Mouse (Mus musculus) heart, postnatal 10 days (tissue): ENCODE data around the gene Pacrg. TPM values are rescaled to one million over a fixed set of nuclear protein-coding genes. Genes with fewer than 3 reads are reported as not detected.

ENCODE experiments used
- DNase-seq, 2 experiments: peaks; one replicate each; pipeline ENCODE4 v3.0.0; 2021
- intact Hi-C: fragments of 180-260 bp; cut with DNase I; formaldehyde crosslinking; loops from one replicate; pipeline ENCODE4 v1.15.1; 2025
- total RNA-seq, 2 experiments: library from RNA; stranded (reverse); gene quantifications; 2 replicates each; pipeline ENCODE4 v1.2.3; 2021

Gene Pacrg
- total RNA-seq, 2 experiments from 2014 or later, result 0.60 to 1.5 TPM

DNA sequence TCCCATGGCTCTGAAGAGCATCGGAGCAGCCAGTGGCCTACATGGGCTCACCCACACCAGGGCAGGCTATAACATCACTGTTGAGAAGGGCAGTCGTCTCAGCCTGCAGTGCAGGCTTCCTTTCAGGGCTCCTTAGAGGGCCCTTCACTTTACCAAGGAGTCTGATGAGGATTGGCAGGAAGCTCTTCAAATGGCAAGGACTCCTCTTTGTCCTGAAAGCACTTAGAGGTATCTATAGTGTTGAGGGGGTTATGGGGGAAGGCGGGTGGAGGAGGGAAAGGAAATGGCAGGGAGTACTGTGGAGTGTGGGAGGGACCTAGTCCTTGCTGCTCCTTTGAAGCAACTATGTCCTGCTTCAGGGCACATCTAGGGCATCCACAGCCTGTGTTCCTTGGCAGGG lies 375.4 kb downstream of the Pacrg start:
- DNase-seq, result no peak

GRCm38 (mm10) chr17:10463626-10464025 lies 376.5 kb downstream of the Pacrg start:
- intact Hi-C loops, result no loop called here

More for the DNA sequence above, 375.4 kb downstream of the Pacrg start:
- intact Hi-C loops, result no loop called here

DNA sequence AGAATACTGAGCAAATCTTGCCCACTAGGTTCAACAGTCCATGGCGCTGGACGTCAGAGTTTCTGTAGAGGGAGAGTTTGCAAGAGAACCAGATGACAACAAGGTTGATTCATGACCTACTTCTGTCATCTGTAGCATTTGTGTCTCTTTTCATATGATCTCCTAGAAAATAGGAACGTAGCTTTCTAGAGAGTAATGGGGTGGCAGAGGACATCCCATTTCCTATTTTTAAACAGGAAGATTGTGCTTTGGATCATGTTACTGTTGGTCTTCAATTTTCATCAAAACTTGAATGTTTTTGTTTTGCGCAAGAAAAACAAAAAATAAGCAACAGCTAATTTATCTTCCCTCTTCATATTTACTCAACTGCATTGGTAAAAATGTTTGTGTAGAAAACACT lies 379.2 kb downstream of the Pacrg start:
- intact Hi-C loops, result no loop called here
- no peak for DNase-seq

More at GRCm38 (mm10) chr17:10463626-10464025, 376.5 kb downstream of the Pacrg start:
- no peak for DNase-seq

DNA sequence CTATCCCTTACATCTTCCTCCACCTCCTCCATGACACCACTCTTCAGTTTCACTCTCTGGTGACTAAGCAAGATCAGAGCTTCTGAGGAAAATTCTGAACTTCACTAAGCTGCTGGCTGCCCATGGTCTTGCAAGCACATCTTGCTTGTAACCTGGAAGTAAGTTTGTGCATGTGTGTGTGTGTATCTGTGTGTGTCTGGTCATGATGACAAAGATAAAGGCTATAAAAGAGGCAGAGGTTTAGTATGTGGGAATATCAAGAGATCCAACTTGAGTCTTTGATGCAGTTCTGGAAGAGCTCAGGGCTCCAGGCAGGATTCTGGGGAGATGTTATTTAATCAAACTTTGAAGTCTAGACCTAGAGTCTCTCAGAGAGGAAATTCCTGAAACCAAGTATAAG lies 381.4 kb downstream of the Pacrg start:
- no peak for DNase-seq
- intact Hi-C loops, result no loop called here

DNA sequence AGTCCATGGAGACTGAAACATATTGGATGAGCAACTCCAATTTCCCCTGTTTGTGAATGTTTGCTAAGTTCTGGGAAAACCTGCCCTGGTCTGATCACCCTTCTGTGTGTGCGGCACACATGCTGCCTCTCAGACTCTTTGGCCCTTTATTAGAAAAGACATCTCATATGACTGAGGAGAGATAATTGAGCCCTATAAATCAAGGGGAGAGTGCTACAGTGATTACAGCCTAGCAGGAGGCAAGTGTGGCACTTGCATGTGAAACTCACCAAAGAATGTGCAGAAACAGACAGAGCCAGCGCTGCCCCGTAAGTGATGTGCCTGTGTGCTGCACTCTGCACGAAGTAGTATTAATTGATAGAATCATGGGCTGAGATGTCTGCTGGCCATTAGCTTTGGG lies 383.7 kb downstream of the Pacrg start:
- no peak for DNase-seq
- intact Hi-C loops, result no loop called here

GRCm38 (mm10) chr17:10455961-10456360 lies 384.1 kb downstream of the Pacrg start:
- DNase-seq, result no peak
- intact Hi-C loops, result no loop called here

- no peak for DNase-seq
- intact Hi-C loops, result no loop called here
Observed at GRCm38 (mm10) chr17:10454406-10454805, 385.7 kb downstream of the Pacrg start.

DNA sequence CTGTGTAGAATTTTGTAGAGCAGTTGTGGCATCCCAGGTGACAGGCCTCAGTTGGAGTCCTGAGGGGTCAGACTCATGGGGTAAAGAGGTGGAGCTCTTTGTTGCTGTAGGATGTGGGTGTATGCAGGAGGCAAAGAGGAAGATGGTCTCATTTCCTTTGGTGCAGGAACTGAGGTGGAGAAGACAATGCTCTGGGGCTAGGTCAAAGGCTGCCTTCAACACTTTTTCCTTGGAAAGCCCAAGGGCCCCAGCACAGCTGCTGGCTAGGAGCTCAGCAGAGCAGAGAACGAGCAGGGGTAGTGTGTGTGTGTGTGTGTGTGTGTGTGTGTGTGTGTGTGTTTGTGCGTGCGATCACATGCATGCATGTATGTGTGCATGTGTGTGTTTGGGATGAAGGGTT lies 387.3 kb downstream of the Pacrg start:
- intact Hi-C loops, result no loop called here
- DNase-seq, result no peak

GRCm38 (mm10) chr17:10451306-10452077 lies 388.6 kb downstream of the Pacrg start:
- peak in 1 of 2 experiments; percentile 24 for DNase-seq
- intact Hi-C loops, result loop anchor here (2.0 kb wide), 1 partner anchor 19 kb away; no protein-coding TSS in a partner anchor

DNA sequence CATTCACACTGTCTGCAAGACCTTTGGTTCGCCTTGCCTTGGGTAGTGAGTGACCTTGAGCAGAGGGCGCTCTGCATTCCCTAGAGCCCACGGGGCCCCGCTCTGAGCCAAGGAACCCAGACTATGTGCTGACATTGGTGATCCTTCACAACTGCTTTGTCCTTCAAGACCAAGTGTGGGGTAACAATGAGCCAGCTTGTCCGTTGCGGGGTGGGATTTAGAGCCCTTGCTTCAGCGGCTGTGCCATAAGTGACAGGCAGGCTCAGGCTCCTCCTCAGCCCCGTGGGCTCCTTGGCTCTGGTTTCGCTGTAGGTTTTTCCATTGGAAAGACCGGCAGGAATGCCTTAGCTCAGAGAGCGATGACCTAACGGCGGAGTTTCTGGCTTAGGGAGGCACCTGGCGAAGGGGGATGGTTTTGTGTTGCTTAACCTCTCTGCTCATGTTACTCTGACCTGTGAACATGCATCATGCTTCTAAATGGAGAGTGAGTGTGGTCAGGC lies 390.3 kb downstream of the Pacrg start:
- peak; percentile 75 to 78 for DNase-seq
- intact Hi-C loops, result loop anchor here (2.0 kb wide), 1 partner anchor 21 kb away; no protein-coding TSS in a partner anchor

DNA sequence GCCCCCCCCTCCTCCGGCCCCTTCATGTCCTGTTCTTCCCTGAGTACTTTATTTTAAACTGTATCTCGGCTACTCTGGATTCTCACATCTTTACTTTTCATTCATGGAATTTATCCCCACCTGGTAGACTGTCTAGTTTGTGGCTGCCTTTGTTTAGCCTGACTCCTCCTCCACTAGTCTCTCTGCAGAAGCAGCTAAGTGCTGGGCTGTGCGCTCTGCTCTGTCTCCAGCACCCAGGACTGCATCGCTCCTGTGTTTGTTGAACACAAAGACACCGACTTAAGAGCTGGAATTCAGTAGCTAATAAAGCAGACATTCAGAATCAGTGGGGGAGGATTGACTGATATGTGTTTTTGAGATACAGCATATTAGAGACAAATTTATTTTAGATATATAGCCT lies 391.7 kb downstream of the Pacrg start:
- DNase-seq, result no peak
- intact Hi-C loops, result no loop called here

- intact Hi-C loops, result no loop called here
- no peak for DNase-seq
Observed at GRCm38 (mm10) chr17:10441501-10442111, 398.5 kb downstream of the Pacrg start.

GRCm38 (mm10) chr17:10440961-10441360 lies 399.1 kb downstream of the Pacrg start:
- intact Hi-C loops, result no loop called here
- no peak for DNase-seq

DNA sequence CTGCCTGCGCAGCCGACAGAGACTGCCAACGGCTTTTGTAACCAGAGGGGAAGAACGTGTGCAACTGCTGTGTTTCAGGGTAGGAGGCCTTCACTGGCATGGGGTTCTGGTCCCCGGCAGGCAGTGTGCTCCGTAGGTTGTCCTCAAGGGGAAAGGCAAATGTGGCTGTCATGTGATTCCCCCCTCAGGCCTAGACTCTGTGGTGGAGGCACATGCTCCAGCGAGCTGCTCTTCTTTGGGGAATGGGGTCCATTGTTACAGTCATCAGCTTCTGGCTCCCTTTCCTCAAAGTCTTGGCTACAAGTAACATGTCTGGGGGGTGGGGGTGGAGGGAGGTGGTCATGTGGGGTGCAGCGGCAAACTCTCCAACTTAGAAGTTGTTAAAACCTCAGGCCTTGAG lies 400.3 kb downstream of the Pacrg start:
- no peak for DNase-seq
- intact Hi-C loops, result no loop called here

DNA sequence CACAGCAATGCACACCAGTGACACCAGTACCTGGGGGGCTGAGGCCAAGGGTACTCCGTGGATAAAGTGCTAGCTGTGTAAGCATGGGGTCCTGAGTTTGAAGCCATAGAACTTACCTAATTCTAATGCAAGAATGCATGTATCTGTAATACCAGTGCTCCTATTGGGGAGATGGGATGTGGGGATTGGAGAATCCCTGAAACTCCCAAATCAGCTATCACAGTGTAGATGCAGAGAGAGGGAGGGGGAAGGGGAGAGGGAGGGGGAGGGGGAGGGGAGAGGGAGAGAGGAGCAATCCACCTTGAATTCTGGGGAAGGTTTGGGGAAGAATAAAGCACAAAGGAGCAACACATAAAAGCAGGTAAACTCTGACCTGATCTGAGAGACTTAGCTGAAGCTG lies 405.2 kb downstream of the Pacrg start:
- intact Hi-C loops, result no loop called here
- no peak for DNase-seq

GRCm38 (mm10) chr17:10432525-10433180 lies 407.5 kb downstream of the Pacrg start:
- intact Hi-C loops, result no loop called here

GRCm38 (mm10) chr17:10431849-10432524 lies 408.1 kb downstream of the Pacrg start:
- DNase-seq, result no peak
- intact Hi-C loops, result no loop called here

More at GRCm38 (mm10) chr17:10432525-10433180, 407.5 kb downstream of the Pacrg start:
- no peak for DNase-seq

GRCm38 (mm10) chr17:10430831-10431230 lies 409.3 kb downstream of the Pacrg start:
- DNase-seq, result no peak
- intact Hi-C loops, result no loop called here

- intact Hi-C loops, result no loop called here
- DNase-seq, result no peak
Observed at GRCm38 (mm10) chr17:10429406-10429805, 410.7 kb downstream of the Pacrg start.

DNA sequence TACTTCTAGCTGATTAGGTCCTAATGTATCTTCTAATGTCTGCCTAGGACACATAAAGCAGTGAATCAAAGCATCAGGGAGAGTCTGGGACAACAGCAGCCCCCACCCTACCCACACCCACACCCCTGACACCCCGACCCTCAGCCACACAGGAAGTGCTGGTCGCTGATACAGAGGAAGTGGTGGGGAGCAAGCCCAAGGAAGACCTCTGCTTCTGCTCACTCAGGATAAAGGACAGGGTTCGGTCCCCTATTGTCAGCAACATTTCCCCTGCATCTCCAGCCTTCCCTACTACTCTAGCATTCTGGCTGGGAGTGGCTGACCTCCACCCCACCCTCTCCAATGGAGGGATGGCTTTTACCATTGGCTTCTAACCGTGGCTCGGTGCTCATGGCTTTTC lies 414.8 kb downstream of the Pacrg start:
- no peak for DNase-seq
- intact Hi-C loops, result no loop called here
